Mouse (Mus musculus): Measurements from ENCODE around the gene P3h3. TPM values are rescaled to one million over a fixed set of nuclear protein-coding genes. Genes with fewer than 3 reads are reported as not detected.

The P3h3 gene
- polyA plus RNA-seq, 1 experiment from 2014 or later, result 5.0 TPM

DNA sequence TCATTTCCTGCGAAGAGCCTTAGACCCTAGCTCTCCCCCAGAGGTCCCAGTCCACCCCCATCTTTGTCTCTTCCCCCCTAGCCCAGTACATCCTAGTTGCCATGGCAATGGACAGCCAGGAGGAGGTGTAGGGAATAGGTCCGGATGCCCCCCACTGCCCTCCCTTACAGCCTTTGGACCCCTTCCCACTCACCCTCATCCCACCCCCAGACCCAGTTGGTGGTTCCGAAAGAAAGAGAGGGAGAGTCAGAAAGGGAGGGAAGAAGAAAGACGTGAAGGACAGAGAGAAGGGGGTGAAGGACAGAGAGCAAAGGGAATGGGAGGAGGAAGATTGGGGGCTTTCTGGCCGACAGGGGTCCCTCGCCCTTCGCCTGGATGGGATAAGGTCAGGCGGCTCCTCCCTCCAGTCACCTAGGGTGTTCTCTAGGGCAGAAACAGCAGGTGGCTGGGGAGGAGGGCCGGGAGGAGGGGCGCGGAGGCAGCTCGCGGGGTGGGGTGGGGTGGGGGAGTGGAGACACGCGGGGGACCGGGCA lies 5.6 kb upstream of the P3h3 start:
- H3K27ac ChIP-seq, result no peak overlapping the region

DNA sequence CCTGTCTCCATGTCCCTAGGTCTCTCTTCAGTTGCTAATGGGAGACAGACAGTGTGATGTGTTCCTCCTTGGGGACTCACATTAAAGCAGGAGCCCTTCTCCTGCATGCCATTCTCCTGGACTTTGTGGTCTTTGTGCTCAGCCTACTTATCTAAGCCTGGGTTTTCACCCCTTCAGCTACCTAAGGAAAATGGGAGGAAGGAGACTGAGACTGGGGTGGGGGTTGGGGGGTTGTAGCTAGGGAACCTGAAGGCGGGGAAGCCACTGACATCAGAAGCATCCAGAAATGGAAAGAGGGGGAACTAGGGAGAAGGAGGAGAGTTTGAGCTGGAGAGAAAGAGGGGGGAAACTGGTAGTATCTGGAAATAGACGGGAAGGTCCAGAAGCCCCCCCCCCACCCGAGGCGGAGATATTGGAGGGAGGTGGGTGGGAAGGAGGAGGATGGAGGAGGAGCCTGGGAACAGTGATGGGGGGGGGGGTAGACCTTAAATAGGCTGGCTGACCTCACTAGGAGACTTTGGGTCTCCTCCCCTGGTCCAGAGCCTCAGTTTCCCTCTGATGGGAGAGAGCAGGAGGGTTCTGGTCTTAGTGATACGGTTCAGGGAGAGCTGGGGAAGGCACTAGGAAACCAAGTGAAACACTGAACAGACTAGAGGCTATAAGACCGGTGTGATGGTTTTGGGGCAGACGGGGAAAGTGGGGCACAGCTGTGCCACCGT lies 5.0 kb upstream of the P3h3 start:
- H3K36me3 ChIP-seq, result no peaks in the 10 kb centered on the region
- peaks cover 97% of the 10 kb centered on the region for H3K27me3 ChIP-seq (replicated peaks)
- H3K4me1 ChIP-seq, result peaks cover 17% of the 10 kb centered on the region
- no peak overlapping the region for H3K4me3 ChIP-seq
- H3K4me2 ChIP-seq, result peak overlapping the region; percentile 72; the same call in 1 of the 2 replicates
- 17% methylated on average over 8 of the region's 8 CpGs for WGBS (ENCODE audit: insufficient replicate concordance)
- no peak overlapping the region for H3K27ac ChIP-seq
- ATAC-seq, result no peak
- H3K9ac ChIP-seq, result no peak overlapping the region
- no peaks in the 10 kb centered on the region for H3K9me3 ChIP-seq (replicated peaks)

More for the DNA sequence above, 5.6 kb upstream of the P3h3 start:
- Histone ChIP-seq H3K27me3 (replicated peaks) (peaks cover 91% of the 10 kb centered on the region), H3K4me1 (peaks cover 17% of the 10 kb centered on the region), H3K4me2 (peak overlapping the region; percentile 72), H3K9ac (no peak overlapping the region; the same call in 1 of the 2 replicates), H3K9me3 (replicated peaks) (no peaks in the 10 kb centered on the region), H3K4me3 (peak overlapping the region; percentile 48), H3K36me3 (no peaks in the 10 kb centered on the region)
- peak; percentile 12; the same call in 1 of the 2 replicates for ATAC-seq
- WGBS (ENCODE audit: insufficient replicate concordance), result 4% methylated on average over 10 of the region's 16 CpGs

DNA sequence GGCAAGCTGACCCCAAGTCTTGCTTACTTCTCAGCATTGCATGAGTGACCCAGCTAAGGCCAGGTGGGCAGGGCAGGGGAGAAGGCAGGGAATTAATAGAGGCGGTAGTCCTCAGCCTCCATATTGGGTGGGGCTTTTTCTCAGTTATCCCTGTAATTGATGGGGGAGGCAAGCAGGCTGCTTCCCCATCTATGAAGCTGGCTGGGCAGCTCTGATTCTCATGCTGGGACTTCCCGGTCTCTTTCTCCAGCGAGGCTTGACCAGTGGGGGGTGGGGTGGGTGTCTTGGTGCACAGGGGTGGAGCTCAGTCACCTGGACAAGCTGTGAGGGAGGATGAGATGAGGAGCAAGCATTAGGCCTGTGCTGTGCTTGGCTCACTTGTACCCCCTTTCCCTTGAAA lies 4.2 kb upstream of the P3h3 start:
- Histone ChIP-seq H3K9ac (no peak overlapping the region), H3K4me3 (no peak overlapping the region), H3K36me3 (no peaks in the 10 kb centered on the region), H3K9me3 (replicated peaks) (no peaks in the 10 kb centered on the region), H3K27me3 (replicated peaks) (peaks cover 100% of the 10 kb centered on the region), H3K27ac (no peak overlapping the region), H3K4me2 (no peak overlapping the region), H3K4me1 (peaks cover 24% of the 10 kb centered on the region)
- ATAC-seq, result no peak
- WGBS (ENCODE audit: insufficient replicate concordance), result 31% methylated on average over 3 of the region's 3 CpGs

DNA sequence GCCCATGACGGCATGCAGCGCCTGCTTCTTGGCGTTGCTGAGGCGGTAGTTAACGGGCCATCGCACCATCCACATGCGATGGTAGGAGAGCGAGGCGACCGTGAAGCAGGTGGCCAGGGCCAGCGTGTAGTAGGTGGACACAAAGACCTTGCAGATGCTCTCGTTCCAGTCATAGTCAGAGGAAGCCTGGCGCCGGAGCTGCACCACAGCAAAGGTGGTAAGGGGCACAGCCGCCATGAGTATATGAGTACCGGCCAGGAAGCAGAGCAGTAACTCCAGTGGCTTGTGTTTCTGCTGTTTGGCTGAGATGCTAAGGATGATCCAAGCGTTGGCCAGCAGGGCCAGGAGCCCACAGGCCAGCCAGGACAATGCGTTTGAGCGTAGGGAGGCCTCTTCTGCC lies 3.7 kb upstream of the P3h3 start:
- Histone ChIP-seq H3K27me3 (replicated peaks) (peaks cover 100% of the 10 kb centered on the region), H3K4me2 (no peak overlapping the region), H3K9me3 (replicated peaks) (no peaks in the 10 kb centered on the region), H3K4me1 (peaks cover 29% of the 10 kb centered on the region), H3K36me3 (no peaks in the 10 kb centered on the region), H3K9ac (no peak overlapping the region), H3K27ac (no peak overlapping the region), H3K4me3 (no peak overlapping the region)
- 67% methylated on average over 19 of the region's 19 CpGs for WGBS (ENCODE audit: insufficient replicate concordance)
- ATAC-seq, result no peak

DNA sequence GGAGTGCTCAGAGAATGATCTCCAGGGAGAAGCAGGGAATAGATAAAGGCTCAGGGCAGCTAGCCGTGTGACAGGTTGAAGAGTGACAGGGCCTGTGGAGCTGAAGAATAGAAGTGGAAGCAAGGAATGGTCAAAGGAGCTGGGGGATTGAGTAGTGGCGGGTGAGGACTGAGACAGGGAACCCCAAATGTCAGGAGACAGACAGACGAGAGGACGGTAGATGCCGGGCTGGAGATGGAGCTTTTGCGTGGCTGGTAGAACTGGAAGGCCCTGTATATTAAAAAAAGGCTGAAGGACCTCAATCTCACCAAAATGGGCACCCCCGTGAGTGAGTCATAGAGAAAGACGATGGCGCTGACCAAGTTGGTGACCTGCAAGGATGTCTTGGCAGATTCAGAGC lies 3.0 kb upstream of the P3h3 start:
- no peak overlapping the region for H3K4me2 ChIP-seq
- H3K4me1 ChIP-seq, result peaks cover 30% of the 10 kb centered on the region
- no peak overlapping the region for H3K4me3 ChIP-seq
- H3K9me3 ChIP-seq (replicated peaks), result no peaks in the 10 kb centered on the region
- H3K36me3 ChIP-seq, result no peaks in the 10 kb centered on the region
- ATAC-seq, result no peak
- WGBS (ENCODE audit: insufficient replicate concordance), result 76% methylated on average over 9 of the region's 9 CpGs
- H3K27me3 ChIP-seq (replicated peaks), result peaks cover 100% of the 10 kb centered on the region
- no peak overlapping the region for H3K9ac ChIP-seq
- no peak overlapping the region for H3K27ac ChIP-seq

DNA sequence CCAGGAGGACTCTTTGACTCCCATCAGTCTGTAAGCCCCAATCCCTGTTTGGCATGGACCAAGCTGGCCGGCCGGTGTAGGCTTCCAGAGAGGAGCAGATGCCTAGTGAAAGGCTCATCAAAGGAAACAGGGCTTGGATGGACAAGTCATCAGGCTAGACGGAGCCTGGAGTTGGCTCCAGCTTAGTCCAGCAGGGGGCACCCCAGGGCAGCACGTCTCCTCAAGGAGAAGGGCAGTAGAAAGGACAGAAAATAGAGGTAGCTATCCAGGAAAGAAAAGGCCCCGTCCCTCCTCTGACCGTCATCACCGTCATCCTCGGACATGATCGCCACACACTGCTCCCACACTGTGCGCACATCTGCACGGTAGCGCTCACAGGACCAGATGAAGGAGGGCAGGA lies 2.2 kb upstream of the P3h3 start:
- no peaks in the 10 kb centered on the region for H3K36me3 ChIP-seq
- no peak overlapping the region for H3K9ac ChIP-seq
- H3K4me3 ChIP-seq, result no peak overlapping the region
- H3K9me3 ChIP-seq (replicated peaks), result no peaks in the 10 kb centered on the region
- peaks cover 30% of the 10 kb centered on the region for H3K4me1 ChIP-seq
- peak; percentile 19; the same call in 1 of the 2 replicates for ATAC-seq
- H3K27ac ChIP-seq, result no peak overlapping the region
- 4% methylated on average over 12 of the region's 12 CpGs for WGBS (ENCODE audit: insufficient replicate concordance)
- peaks cover 100% of the 10 kb centered on the region for H3K27me3 ChIP-seq (replicated peaks)
- H3K4me2 ChIP-seq, result no peak overlapping the region

DNA sequence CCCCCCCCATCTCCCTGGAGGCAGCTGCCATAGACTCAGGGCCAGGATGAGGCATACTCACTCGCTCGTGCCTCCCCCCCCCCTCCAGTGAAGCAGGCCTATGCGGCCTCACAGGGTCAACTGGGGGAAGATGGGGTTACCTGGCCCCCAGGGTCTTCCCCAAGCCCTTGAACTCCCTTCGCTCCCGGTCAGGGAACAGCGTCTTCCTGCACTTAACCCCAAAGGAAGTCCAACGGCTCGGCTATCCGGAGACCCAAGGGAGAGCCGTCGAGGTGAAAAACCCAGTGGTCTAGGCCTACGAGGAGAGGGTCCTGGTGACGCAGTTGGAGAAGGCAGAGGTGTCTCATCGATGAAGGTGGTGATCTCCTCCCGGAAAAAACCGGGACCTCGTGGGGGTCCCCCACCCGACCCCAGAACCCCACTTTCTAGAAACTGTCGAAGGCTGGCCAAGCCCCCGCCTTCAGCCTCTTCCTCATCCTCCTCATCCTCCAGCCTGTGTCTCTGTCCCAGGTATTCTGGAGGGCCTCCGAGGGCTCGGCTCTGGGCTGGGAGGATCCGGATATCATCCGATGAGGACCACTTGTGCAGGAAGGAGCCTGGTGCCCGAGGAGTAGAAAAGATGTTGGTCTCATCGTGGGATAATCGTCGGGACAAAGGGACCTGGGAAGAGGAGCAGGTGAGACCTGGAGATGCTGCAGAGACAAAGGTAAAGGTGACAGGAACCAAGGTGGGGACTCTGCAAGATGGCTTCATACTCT lies 1.2 kb upstream of the P3h3 start:
- H3K4me1 ChIP-seq, result peaks cover 27% of the 10 kb centered on the region
- H3K9me3 ChIP-seq (replicated peaks), result no peaks in the 10 kb centered on the region
- no peak overlapping the region for H3K27ac ChIP-seq
- no peak overlapping the region for H3K4me2 ChIP-seq
- ATAC-seq, result no peak
- no peak overlapping the region for H3K9ac ChIP-seq
- H3K36me3 ChIP-seq, result no peaks in the 10 kb centered on the region
- no peak overlapping the region for H3K4me3 ChIP-seq
- WGBS (ENCODE audit: insufficient replicate concordance), result 49% methylated on average over 27 of the region's 28 CpGs
- peaks cover 97% of the 10 kb centered on the region for H3K27me3 ChIP-seq (replicated peaks)

DNA sequence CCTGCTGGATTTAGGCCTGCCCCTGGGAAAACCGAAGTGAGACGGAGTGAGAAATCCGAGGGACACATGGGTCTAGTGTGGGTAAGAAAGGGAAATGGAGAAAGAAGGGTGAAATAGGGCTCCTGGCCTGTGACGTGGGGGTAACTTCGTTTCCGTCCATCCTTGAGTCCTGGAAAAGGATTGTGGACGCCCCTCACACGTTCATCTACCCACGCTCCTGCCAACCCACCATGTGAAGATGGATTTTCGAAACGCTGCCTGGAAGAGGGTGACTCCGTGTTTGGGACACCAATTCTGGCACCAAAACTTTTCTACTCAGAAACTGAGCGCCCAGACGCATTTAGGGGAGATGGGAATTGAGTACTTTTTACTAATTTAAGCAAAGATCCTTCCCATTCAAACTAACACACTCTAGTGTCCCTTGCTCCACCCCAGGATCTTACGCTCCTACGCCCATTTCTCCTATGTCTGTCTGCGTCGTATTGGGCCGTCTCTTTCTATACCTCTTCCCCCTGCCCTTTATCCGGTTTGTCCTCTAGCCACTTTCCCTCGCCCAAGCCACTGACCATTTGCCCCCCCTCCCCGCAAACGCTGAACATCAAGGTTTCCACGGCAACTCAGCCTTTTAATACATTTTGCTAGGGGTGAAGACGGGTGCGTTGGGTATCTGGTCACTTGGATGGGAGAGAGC lies 433 bp upstream of the P3h3 start:
- Histone ChIP-seq H3K4me2 (peak overlapping the region; percentile 76), H3K36me3 (no peaks in the 10 kb centered on the region), H3K27me3 (replicated peaks) (peaks cover 93% of the 10 kb centered on the region), H3K9ac (peak overlapping the region; percentile 65), H3K4me3 (peak overlapping the region; percentile 54), H3K9me3 (replicated peaks) (no peaks in the 10 kb centered on the region), H3K27ac (no peak overlapping the region), H3K4me1 (peaks cover 20% of the 10 kb centered on the region)
- ATAC-seq, result no peak
- 22% methylated on average over 26 of the region's 26 CpGs for WGBS (ENCODE audit: insufficient replicate concordance)

DNA sequence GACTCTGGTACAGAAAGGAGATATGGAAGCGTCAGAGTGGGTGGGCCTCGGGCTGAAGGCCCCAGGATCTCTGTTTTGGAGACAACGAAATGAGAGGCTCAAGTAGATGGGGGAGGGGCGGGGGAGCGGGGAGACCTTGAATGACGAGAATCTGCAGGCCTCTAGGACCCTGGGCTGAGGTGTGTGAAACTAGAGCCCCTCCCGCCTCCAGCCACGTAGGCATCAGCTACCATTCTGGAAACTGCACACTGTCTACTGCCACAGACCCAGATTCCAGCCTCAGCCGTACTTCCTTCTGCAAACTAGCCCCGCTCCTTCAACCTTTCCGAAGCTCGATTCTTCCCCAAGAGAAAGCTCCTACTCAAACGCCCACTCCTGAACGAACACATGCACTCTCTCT lies 1.2 kb downstream of the P3h3 start:
- WGBS (ENCODE audit: insufficient replicate concordance), result 18% methylated on average over 14 of the region's 14 CpGs
- peak overlapping the region; percentile 76 for H3K4me2 ChIP-seq
- H3K9me3 ChIP-seq (replicated peaks), result no peaks in the 10 kb centered on the region
- peak overlapping the region; percentile 54 for H3K4me3 ChIP-seq
- H3K36me3 ChIP-seq, result no peaks in the 10 kb centered on the region
- no peak overlapping the region for H3K27ac ChIP-seq
- peaks cover 82% of the 10 kb centered on the region for H3K27me3 ChIP-seq (replicated peaks)
- H3K4me1 ChIP-seq, result peaks cover 13% of the 10 kb centered on the region
- no peak overlapping the region for H3K9ac ChIP-seq
- no peak for ATAC-seq

DNA sequence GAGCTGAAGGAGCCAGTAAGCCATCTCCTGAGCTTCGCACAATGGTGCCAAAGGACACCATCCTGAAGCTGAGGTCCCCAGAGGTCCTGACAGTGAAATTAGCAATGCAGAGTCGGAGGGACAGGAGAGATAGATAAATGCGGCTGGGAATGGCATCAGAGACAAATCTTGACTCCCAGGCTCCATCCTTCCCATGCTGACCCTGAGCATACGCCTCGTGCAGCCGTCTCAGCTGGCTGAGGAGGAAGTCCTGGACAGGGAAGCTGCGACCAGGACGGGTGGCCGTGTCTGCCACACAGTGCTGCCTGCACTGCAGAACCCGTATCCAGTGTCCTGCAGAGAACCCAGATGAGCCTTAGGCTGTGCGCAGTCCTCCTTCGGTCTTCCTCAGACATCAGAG lies 2.9 kb downstream of the P3h3 start:
- peaks cover 74% of the 10 kb centered on the region for H3K27me3 ChIP-seq (replicated peaks)
- no peak overlapping the region for H3K4me3 ChIP-seq
- H3K36me3 ChIP-seq, result no peaks in the 10 kb centered on the region
- no peaks in the 10 kb centered on the region for H3K9me3 ChIP-seq (replicated peaks)
- H3K27ac ChIP-seq, result no peak overlapping the region
- H3K9ac ChIP-seq, result no peak overlapping the region
- no peak overlapping the region for H3K4me2 ChIP-seq
- WGBS (ENCODE audit: insufficient replicate concordance), result 40% methylated on average over 12 of the region's 12 CpGs
- H3K4me1 ChIP-seq, result peaks cover 13% of the 10 kb centered on the region
- no peak for ATAC-seq

DNA sequence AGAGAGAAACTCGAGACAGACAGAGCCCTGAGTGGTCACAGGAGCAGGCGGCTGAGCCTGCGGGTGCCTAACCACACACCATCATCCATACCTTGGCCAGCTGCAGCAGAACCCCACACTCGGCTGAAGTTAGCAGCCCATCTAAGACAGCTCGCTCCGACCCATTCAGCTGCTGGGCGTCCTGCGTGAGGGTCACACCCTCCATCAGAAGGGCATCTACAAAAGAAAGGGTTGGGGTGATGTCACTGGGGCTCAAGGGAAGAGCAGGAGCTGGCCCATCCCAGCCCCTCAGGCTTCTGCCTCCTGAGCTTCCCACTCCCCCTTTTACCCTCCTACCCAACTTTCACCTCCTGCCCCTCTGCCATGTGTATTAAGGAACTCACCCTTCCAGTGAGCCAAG lies 7.0 kb downstream of the P3h3 start:
- Histone ChIP-seq H3K4me2 (no peak overlapping the region), H3K27ac (no peak overlapping the region), H3K9ac (no peak overlapping the region), H3K27me3 (replicated peaks) (peaks cover 50% of the 10 kb centered on the region), H3K4me3 (no peak overlapping the region), H3K9me3 (replicated peaks) (no peaks in the 10 kb centered on the region), H3K36me3 (no peaks in the 10 kb centered on the region), H3K4me1 (no peaks in the 10 kb centered on the region)
- WGBS (ENCODE audit: insufficient replicate concordance), result 40% methylated on average over 8 of the region's 8 CpGs
- ATAC-seq, result no peak

DNA sequence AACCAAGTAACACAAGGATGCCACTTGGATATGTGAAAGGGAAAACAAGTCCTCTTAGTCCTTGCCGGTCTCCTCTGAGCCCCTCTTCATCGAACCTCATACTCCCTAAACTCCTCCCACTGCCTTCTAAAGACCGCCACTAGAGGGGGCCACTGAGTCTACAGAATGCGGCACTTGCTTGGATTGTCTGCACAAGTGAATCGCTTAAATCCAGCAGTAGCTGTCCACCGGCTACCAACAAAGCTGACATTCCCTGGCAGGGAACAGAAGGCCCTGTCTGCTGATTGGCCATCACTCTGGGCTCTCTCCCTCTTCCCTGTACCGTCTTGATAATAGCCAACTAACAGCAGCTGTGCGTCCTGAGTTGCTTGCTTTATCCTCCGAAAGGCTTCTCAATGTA lies 10.2 kb downstream of the P3h3 start:
- Histone ChIP-seq H3K4me1 (no peaks in the 10 kb centered on the region), H3K27me3 (replicated peaks) (peaks cover 28% of the 10 kb centered on the region), H3K9ac (no peak overlapping the region), H3K9me3 (replicated peaks) (no peaks in the 10 kb centered on the region), H3K4me3 (no peak overlapping the region), H3K36me3 (no peaks in the 10 kb centered on the region), H3K27ac (no peak overlapping the region), H3K4me2 (no peak overlapping the region)
- peak; percentile 50; the same call in 1 of the 2 replicates for ATAC-seq
- 19% methylated on average over 9 of the region's 9 CpGs for WGBS (ENCODE audit: insufficient replicate concordance)
